Mouse (Mus musculus) intestine, postnatal 0 days (tissue): ENCODE data around the gene E2f3. TPM values are rescaled to one million over a fixed set of nuclear protein-coding genes. Genes with fewer than 3 reads are reported as not detected.

Source experiments
- ATAC-seq: fragments of 200-750 bp; cut with Nextera tagmentation; 2 replicates; pipeline ENCODE4 v1.8.0; 2017; ENCODE audit warnings: mild to moderate bottlenecking, moderate TSS enrichment, moderate library complexity
- H3K27ac ChIP-seq: fragments of 300-500 bp; sonication (generic); 2 replicates; pipeline ENCODE4 v1.5.1; 2014; ENCODE audit warnings: mild to moderate bottlenecking, low read depth, low read length, moderate library complexity
- H3K27me3 ChIP-seq: fragments of 300-500 bp; sonication (generic); replicated peaks from 2 replicates; pipeline ENCODE4 v1.6.1; 2014; ENCODE audit warnings: low read length, mixed read lengths; ENCODE audit not compliant: control insufficient read depth, insufficient read depth
- H3K36me3 ChIP-seq: fragments of 300-500 bp; sonication (generic); 2 replicates; pipeline ENCODE4 v1.6.1; 2014; ENCODE audit warnings: mild to moderate bottlenecking, moderate library complexity; ENCODE audit not compliant: control insufficient read depth, insufficient read depth
- H3K4me1 ChIP-seq: fragments of 300-500 bp; sonication (generic); replicated peaks from 2 replicates; pipeline ENCODE4 v1.6.1; 2014; ENCODE audit warnings: antibody characterized with exemption, low read length, mixed read lengths; ENCODE audit not compliant: control insufficient read depth, insufficient read depth
- H3K4me2 ChIP-seq: fragments of 300-500 bp; sonication (generic); replicated peaks from 2 replicates; pipeline ENCODE4 v1.6.1; 2014; ENCODE audit warnings: low read depth, mild to moderate bottlenecking, moderate library complexity
- H3K4me3 ChIP-seq: fragments of 300-500 bp; sonication (generic); 2 replicates; pipeline ENCODE4 v1.5.1; 2014; ENCODE audit warnings: low read depth, low read length
- H3K9ac ChIP-seq: fragments of 300-500 bp; sonication (generic); 2 replicates; pipeline ENCODE4 v1.6.1; 2014; ENCODE audit warnings: mild to moderate bottlenecking, low read depth, low read length
- H3K9me3 ChIP-seq: fragments of 300-500 bp; sonication (generic); 2 replicates; pipeline ENCODE4 v1.6.1; 2016; ENCODE audit warnings: mixed run types; ENCODE audit not compliant: control insufficient read depth
- CTCF ChIP-seq: sonication (generic); IDR thresholded peaks from 2 replicates; pipeline ENCODE4 v1.5.1; 2016; ENCODE audit warnings: low read depth, mild to moderate bottlenecking, control low read depth, antibody characterized with exemption, moderate library complexity
- WGBS: fragments of 180-500 bp; shearing (Covaris S2); extraction: QIAGEN DNeasy Blood & Tissue Kit; methylation state at CpG from one replicate; pipeline ENCODE4 v1.1.7; 2014; 5-methylcytosine and 5-hydroxymethylcytosine counted together
- polyA plus RNA-seq: library from polyadenylated mRNA; unstranded; fragments of >200 nt; fragmentation: Nextera tagmentation; extraction: Ambion mirVana; gene quantifications from 2 replicates; pipeline ENCODE4 v1.2.1, GENCODE M21; 2015

E2f3 gene
- polyA plus RNA-seq, 1 experiment from 2014 or later, result 4.2 TPM

DNA sequence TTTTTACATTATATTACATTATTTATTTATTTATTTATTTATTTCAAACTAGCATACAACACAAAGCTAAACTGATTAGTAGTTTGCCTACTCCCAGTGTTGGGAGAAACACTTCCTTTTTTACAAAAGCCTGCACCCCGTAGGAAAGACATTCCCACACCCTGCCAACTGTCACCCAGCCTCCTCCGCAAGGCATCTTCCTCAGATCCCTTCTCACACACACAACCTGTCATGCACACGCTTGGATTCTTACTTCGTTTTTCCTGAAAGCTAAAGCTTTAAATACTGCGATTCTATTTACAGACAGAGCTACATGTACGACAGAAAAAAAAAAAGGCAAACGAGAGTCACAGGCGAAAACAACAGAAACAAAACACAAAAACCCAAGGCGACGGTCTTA is 79.1 kb downstream of the E2f3 start:
- peaks cover 20% of the 10 kb centered on the region for H3K36me3 ChIP-seq
- H3K4me2 ChIP-seq, result no peak overlapping the region
- no peak overlapping the region for H3K27ac ChIP-seq
- H3K4me3 ChIP-seq, result no peak overlapping the region
- no peak overlapping the region for H3K9ac ChIP-seq
- 94% methylated on average over 10 of the region's 10 CpGs for WGBS
- no peak for ATAC-seq
- no peak for TF ChIP-seq CTCF
- no peaks in the 10 kb centered on the region for H3K27me3 ChIP-seq
- no peaks in the 10 kb centered on the region for H3K9me3 ChIP-seq
- no peaks in the 10 kb centered on the region for H3K4me1 ChIP-seq

DNA sequence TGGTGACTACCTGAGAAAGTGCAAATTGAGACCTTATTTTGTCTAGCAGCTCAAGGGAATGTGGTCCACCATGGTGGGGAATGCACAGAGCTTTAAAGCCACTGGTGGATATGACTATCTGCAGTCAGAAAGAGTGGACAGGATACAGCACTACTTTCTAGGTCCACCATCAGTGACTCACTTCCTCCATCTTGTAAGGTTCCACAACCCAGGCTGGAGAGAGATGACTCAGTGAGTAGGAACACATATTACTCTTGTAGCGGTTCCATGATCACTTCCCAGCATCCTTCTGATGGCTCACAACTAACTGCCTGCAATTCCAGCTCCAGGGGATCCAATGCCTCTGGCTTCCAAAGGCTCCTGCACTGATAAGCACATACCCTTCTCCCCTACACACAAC is 82.5 kb downstream of the E2f3 start:
- Histone ChIP-seq H3K4me3 (no peak overlapping the region), H3K4me1 (no peaks in the 10 kb centered on the region), H3K4me2 (no peak overlapping the region), H3K36me3 (no peaks in the 10 kb centered on the region), H3K9me3 (no peaks in the 10 kb centered on the region), H3K27ac (no peak overlapping the region), H3K27me3 (no peaks in the 10 kb centered on the region), H3K9ac (no peak overlapping the region)
- no peak for TF ChIP-seq CTCF
- WGBS, result 89% methylated on average over 1 of the region's 1 CpGs
- ATAC-seq, result no peak

DNA sequence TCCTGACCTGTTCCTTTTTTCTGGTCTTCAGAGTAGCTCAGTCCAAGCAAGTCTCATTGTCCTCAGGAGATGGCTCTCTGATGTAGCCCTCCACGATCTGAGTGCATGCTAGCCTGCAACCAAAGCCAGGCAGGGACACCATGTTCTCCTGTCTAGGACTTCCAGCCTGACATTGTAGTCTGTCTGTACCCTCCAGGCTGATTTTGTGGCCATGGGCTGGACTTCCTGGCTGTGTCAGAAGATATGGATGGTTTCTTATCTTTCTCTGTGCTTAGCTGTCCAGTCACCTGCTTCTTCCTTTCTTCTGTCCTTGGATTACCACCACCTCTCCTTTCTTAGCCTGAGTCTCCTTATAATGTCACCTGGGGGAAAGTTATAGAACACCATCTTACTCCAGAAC is 83.2 kb downstream of the E2f3 start:
- H3K9me3 ChIP-seq, result no peaks in the 10 kb centered on the region
- 94% methylated on average over 1 of the region's 1 CpGs for WGBS
- H3K27me3 ChIP-seq, result no peaks in the 10 kb centered on the region
- H3K4me2 ChIP-seq, result no peak overlapping the region
- H3K36me3 ChIP-seq, result no peaks in the 10 kb centered on the region
- no peak overlapping the region for H3K4me3 ChIP-seq
- H3K9ac ChIP-seq, result no peak overlapping the region
- H3K4me1 ChIP-seq, result no peaks in the 10 kb centered on the region
- no peak for TF ChIP-seq CTCF
- no peak for ATAC-seq
- no peak overlapping the region for H3K27ac ChIP-seq

DNA sequence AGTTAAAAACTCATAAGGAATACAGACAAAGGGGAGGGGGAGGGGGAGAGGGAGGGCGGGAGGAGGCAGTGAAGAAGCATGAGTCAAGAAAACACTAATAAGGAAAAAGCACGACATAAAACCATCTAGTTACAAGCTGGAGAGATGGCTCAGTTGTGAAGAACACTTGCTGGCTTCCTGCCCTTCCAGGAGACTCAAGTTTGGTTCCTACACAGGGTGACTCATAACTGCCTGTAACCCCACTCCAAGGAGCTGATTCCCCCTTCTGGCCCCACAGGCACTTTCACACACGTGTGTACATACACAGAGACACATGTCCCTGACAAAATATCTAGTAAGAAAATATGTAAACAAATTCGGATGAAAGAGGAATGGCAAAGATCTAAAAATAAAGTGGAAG is 84.2 kb downstream of the E2f3 start:
- no peak overlapping the region for H3K27ac ChIP-seq
- no peaks in the 10 kb centered on the region for H3K4me1 ChIP-seq
- H3K4me3 ChIP-seq, result no peak overlapping the region
- no peaks in the 10 kb centered on the region for H3K9me3 ChIP-seq
- WGBS, result 56% methylated on average over 4 of the region's 4 CpGs
- TF ChIP-seq CTCF, result no peak
- no peaks in the 10 kb centered on the region for H3K27me3 ChIP-seq
- H3K9ac ChIP-seq, result no peak overlapping the region
- no peak overlapping the region for H3K4me2 ChIP-seq
- no peak for ATAC-seq
- no peaks in the 10 kb centered on the region for H3K36me3 ChIP-seq

DNA sequence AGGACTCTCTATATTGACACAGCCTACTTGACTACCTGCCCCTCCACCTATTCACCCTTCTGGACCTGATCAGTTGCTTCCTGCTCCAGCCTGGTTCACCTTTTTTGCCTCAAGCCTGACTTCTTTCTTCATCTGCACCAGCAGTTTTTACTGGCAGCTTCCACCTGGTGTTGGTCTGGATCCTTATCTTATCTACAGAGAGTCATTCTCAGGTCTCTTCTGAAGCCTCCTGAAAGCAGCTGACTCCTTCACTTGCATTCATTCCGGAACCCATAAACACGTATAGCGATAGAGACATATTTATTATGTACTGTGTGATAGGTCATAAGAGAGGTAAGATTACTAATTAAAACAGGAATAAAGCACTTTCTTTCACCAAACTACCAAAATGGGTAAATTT is 119.1 kb downstream of the E2f3 start:
- Histone ChIP-seq H3K36me3 (no peaks in the 10 kb centered on the region), H3K4me2 (0 out of 2 replicates have a peak overlapping the region, but pooled peaks have one; percentile 17), H3K9me3 (no peaks in the 10 kb centered on the region), H3K27me3 (no peaks in the 10 kb centered on the region), H3K4me1 (no peaks in the 10 kb centered on the region), H3K27ac (peak overlapping the region; percentile 54), H3K4me3 (no peak overlapping the region), H3K9ac (no peak overlapping the region)
- no peak for TF ChIP-seq CTCF
- 54% methylated on average over 3 of the region's 3 CpGs for WGBS
- peak; percentile 78 for ATAC-seq

DNA sequence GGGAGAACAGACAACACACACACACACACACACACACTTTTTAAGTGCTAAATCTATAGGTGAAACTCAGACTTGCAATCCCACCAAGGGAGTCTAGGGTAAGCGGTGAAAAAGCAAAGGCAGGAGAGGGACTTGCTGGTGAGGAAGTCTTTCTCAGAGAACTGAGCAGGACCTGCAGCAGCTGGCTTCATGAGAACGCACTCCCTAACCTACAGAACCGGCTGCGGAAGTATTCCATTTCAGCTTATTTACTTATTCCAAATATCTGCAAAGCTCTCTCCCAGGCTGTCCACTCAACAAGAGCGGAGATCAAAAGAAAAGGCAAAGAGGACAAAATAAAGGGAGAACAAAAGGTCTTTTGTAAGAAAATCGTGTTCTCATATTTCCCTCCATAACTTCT is 121.5 kb downstream of the E2f3 start:
- no peak overlapping the region for H3K4me2 ChIP-seq
- no peak for ATAC-seq
- 57% methylated on average over 6 of the region's 6 CpGs for WGBS

DNA sequence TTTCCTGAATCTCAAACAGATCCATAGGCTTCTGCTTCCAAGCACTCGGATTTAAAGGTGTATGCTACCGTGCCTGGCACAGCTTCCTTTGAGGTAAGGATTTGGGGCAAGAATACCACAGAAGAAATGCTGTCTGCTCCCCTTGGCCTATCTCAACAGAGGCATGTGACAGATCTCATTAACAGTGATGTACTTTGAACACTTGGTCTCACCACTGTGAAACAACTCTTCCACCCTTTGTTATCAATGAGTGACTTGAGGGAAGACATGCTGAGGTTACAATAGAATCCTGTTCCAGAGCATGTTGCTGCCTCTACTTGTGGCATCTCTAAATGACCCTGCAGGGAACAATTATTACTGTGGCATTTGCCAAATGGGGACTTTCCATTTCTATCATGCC is 125.8 kb downstream of the E2f3 start:
- H3K9ac ChIP-seq, result no peak overlapping the region
- H3K4me3 ChIP-seq, result no peak overlapping the region
- no peaks in the 10 kb centered on the region for H3K4me1 ChIP-seq
- H3K36me3 ChIP-seq, result no peaks in the 10 kb centered on the region
- peak; percentile 62 for ATAC-seq
- no peak overlapping the region for H3K4me2 ChIP-seq
- no peak for TF ChIP-seq CTCF
- no peaks in the 10 kb centered on the region for H3K27me3 ChIP-seq
- no peaks in the 10 kb centered on the region for H3K9me3 ChIP-seq
- 52% methylated on average over 2 of the region's 2 CpGs for WGBS
- no peak overlapping the region for H3K27ac ChIP-seq

More for the DNA sequence above, 121.5 kb downstream of the E2f3 start:
- Histone ChIP-seq H3K4me3 (no peak overlapping the region), H3K9me3 (no peaks in the 10 kb centered on the region), H3K36me3 (no peaks in the 10 kb centered on the region), H3K27me3 (no peaks in the 10 kb centered on the region), H3K4me1 (no peaks in the 10 kb centered on the region), H3K27ac (no peak overlapping the region), H3K9ac (no peak overlapping the region)
- TF ChIP-seq CTCF, result no peak
